Mouse (Mus musculus) midbrain, embryonic 12.5 days (tissue): ENCODE measurements around the gene Lilra5. TPM values are rescaled to one million over a fixed set of nuclear protein-coding genes. Genes with fewer than 3 reads are reported as not detected.
"Not testable (repeated sequence)": the region's sequence is repeated elsewhere in the genome, so short reads cannot be mapped to it uniquely, and the experiment has no call there.

Source experiments
- ATAC-seq: fragments of 200-750 bp; cut with Nextera tagmentation; 2 replicates; pipeline ENCODE4 v1.8.0; 2017; ENCODE audit warnings: low read depth, moderate TSS enrichment, moderate library complexity; ENCODE audit not compliant: low FRiP score
- H3K27ac ChIP-seq: fragments of 300-500 bp; sonication (generic); replicated peaks from 2 replicates; pipeline ENCODE4 v1.5.1; 2016; ENCODE audit warnings: mild to moderate bottlenecking
- H3K27me3 ChIP-seq: fragments of 300-500 bp; sonication (generic); 2 replicates; pipeline ENCODE4 v1.6.1; 2016; ENCODE audit warnings: mild to moderate bottlenecking
- H3K36me3 ChIP-seq: fragments of 300-500 bp; sonication (generic); 2 replicates; pipeline ENCODE4 v1.6.1; 2016
- H3K4me1 ChIP-seq: fragments of 300-500 bp; sonication (generic); 2 replicates; pipeline ENCODE4 v1.6.1; 2016
- H3K4me2 ChIP-seq: fragments of 300-500 bp; sonication (generic); replicated peaks from 2 replicates; pipeline ENCODE4 v1.6.1; 2016; ENCODE audit warnings: mild to moderate bottlenecking, moderate library complexity
- H3K4me3 ChIP-seq: fragments of 300-500 bp; sonication (generic); 2 replicates; pipeline ENCODE4 v1.5.1; 2016; ENCODE audit warnings: mild to moderate bottlenecking
- H3K9ac ChIP-seq: fragments of 300-500 bp; sonication (generic); replicated peaks from 2 replicates; pipeline ENCODE4 v1.6.1; 2016; ENCODE audit warnings: mild to moderate bottlenecking, moderate library complexity
- H3K9me3 ChIP-seq: fragments of 300-500 bp; sonication (generic); 2 replicates; pipeline ENCODE4 v1.6.1; 2016; ENCODE audit warnings: mild to moderate bottlenecking
- WGBS: fragments of 180-500 bp; shearing (Covaris S2); methylation state at CpG from one replicate; pipeline ENCODE4 v1.1.7; 2016; 5-methylcytosine and 5-hydroxymethylcytosine counted together
- polyA plus RNA-seq: library from polyadenylated mRNA; unstranded; fragments of >200 nt; fragmentation: Nextera tagmentation; extraction: Ambion mirVana; gene quantifications from 2 replicates; pipeline ENCODE4 v1.2.1, GENCODE M21; 2016

The Lilra5 gene
- polyA plus RNA-seq, 1 experiment from 2014 or later, result not detected

DNA sequence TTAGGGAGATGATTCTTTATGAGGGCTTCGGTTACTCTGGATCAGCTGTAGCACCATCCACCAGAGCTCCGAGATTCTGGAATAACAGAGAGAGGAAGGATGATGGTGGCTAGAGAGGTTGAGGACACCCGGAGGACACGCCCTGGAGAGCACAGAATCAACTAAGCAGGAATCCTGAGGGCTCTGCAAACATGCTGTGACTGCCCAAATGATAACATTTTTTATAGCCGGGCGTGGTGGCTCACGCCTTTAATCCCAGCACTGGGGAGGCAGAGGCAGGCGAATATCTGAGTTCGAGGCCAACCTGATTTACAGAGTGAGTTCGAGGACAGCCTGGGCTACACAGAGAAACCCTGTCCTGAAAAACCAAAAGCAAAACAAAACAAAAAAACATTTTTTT, 37.9 kb downstream of the Lilra5 start:
- not testable (repeated sequence) for H3K27ac ChIP-seq, H3K27me3 ChIP-seq, H3K4me1 ChIP-seq, ATAC-seq, H3K9me3 ChIP-seq, H3K9ac ChIP-seq, H3K4me3 ChIP-seq, H3K4me2 ChIP-seq, H3K36me3 ChIP-seq
- WGBS, result 93% methylated on average over 10 of the region's 10 CpGs

DNA sequence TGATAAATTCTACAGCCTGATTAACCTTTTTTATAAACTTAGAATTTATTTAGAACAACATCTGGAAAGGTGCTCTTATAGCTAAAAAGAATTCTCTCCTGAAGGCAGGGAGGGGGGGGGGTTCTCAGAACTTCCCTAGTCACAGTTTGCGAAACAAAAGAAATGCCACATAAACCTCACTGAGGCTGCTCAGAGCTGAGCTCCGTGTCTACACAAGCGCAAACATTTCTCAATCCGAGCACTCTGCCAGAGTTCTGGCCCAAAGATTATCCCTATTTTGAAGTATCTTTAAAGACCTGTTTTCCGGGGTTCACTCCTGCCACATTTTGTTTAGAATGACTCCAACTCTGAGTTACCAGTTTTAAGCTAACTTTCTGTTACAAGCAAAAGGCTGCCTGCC, 55.1 kb downstream of the Lilra5 start:
- no peaks in the 10 kb centered on the region for H3K4me1 ChIP-seq
- no peak overlapping the region for H3K9ac ChIP-seq
- no peak overlapping the region for H3K4me3 ChIP-seq
- no peak overlapping the region for H3K27ac ChIP-seq
- H3K4me2 ChIP-seq, result no peak overlapping the region
- no peak for ATAC-seq
- 76% methylated on average over 5 of the region's 5 CpGs for WGBS
- no peaks in the 10 kb centered on the region for H3K36me3 ChIP-seq
- H3K9me3 ChIP-seq, result no peaks in the 10 kb centered on the region
- no peaks in the 10 kb centered on the region for H3K27me3 ChIP-seq

Other genes with a start within 250 kb of the Lilra5 start
- gene Lair1, start 174.6 kb upstream of the Lilra5 start, polyA plus RNA-seq, result 1.4 and 1.7 TPM in 2 replicates
- gene Ttyh1, start 118.3 kb upstream of the Lilra5 start, polyA plus RNA-seq, result 79.8 and 87.2 TPM in 2 replicates
- 121 and 130 TPM in 2 replicates for gene Leng8, start 100.7 kb upstream of the Lilra5 start, polyA plus RNA-seq
- 2.5 and 2.7 TPM in 2 replicates for gene Leng9, start 87.4 kb upstream of the Lilra5 start, polyA plus RNA-seq
- 13.2 and 17.7 TPM in 2 replicates for gene Cdc42ep5, start 72.9 kb upstream of the Lilra5 start, polyA plus RNA-seq
- not detected in 2 replicates for gene Ncr1, start 100.0 kb downstream of the Lilra5 start, polyA plus RNA-seq
- gene Gp6, start 160.0 kb downstream of the Lilra5 start, polyA plus RNA-seq, result 0.11 and 0.13 TPM in 2 replicates
- 28.6 and 30.9 TPM in 2 replicates for gene Rdh13, start 207.9 kb downstream of the Lilra5 start, polyA plus RNA-seq
- gene Eps8l1, start 222.9 kb downstream of the Lilra5 start, polyA plus RNA-seq, result 4.6 and 5.6 TPM in 2 replicates